Mouse (Mus musculus) embryonic fibroblast, embryonic 13.5 days (primary cell): ENCODE data around the gene Ddhd1. TPM values are rescaled to one million over a fixed set of nuclear protein-coding genes. Genes with fewer than 3 reads are reported as not detected.

Source experiments
- H3K27ac ChIP-seq: 2 replicates; pipeline ENCODE4 v1.5.1; 2012; ENCODE audit warnings: low read length, control low read depth, inconsistent platforms; ENCODE audit not compliant: insufficient read depth
- H3K4me1 ChIP-seq: 2 replicates; pipeline ENCODE4 v1.6.1; 2011; ENCODE audit warnings: low read length; ENCODE audit not compliant: control insufficient read depth, insufficient read depth
- H3K4me3 ChIP-seq: 2 replicates; pipeline ENCODE4 v1.5.1; 2011; ENCODE audit warnings: mild to moderate bottlenecking, control low read depth, low read length; ENCODE audit not compliant: insufficient read depth
- CTCF ChIP-seq: IDR thresholded peaks from 2 replicates; pipeline ENCODE4 v1.5.1; 2011; ENCODE audit warnings: mild to moderate bottlenecking, control low read depth, low read length, moderate library complexity, borderline replicate concordance; ENCODE audit not compliant: insufficient read depth
- POLR2A ChIP-seq: IDR thresholded peaks from 2 replicates; pipeline ENCODE4 v1.6.1; 2011; ENCODE audit warnings: low read depth, mild to moderate bottlenecking, control low read depth, low read length, moderate library complexity
- polyA plus RNA-seq: library from polyadenylated mRNA; stranded (reverse); fragments of >200 nt; gene quantifications from 2 replicates; pipeline ENCODE4 v1.2.4, GENCODE M21; 2011; ENCODE audit warnings: low read depth; ENCODE audit not compliant: missing spikeins, insufficient read length

The Ddhd1 gene
- polyA plus RNA-seq, 1 experiment = 23.6 TPM

DNA sequence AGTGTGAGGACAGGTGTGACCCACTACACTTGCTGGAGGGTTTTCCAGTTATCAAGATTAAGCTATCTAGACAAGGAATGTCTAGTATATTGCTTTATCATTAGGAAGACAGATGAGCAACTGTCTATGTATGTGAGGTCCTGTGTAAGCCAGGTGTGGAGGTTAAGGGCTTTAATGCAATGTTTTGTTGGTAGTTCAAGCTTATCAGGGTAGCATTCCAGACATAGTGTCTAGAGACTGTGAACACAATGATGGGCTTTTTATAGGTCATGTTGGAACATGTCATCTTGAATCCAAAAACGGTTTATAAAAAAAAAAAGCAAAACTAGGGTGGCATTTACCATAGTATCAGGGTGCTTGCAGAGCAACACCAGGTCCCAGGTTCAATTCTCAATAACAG is 28.0 kb downstream of the Ddhd1 start:
- TF ChIP-seq POLR2A (no peak), CTCF (no peak)
- Histone ChIP-seq H3K27ac (no peak overlapping the region), H3K4me1 (no peaks in the 10 kb centered on the region), H3K4me3 (no peak overlapping the region)

DNA sequence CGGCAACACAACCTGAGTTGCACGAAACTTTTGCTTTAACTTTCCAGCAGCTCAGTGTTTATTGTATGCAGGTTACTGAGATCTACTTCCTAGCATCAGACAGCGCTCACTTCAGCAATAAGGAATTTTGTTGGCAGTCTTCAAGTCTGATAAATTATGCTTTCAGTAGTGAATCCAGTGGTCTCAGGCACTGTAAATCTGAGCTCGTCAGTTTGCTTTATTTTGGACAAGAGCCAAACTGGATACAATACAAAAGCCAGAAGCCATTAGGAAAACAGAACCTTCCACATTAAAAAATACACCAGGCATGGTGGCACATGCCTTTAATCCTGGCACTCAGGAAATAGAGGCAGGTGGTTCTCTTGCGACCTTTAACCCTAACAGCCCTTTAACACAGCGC is 39.6 kb downstream of the Ddhd1 start:
- H3K4me3 ChIP-seq = no peak overlapping the region
- H3K27ac ChIP-seq = no peak overlapping the region
- no peak for TF ChIP-seq POLR2A
- TF ChIP-seq CTCF = no peak
- no peaks in the 10 kb centered on the region for H3K4me1 ChIP-seq

DNA sequence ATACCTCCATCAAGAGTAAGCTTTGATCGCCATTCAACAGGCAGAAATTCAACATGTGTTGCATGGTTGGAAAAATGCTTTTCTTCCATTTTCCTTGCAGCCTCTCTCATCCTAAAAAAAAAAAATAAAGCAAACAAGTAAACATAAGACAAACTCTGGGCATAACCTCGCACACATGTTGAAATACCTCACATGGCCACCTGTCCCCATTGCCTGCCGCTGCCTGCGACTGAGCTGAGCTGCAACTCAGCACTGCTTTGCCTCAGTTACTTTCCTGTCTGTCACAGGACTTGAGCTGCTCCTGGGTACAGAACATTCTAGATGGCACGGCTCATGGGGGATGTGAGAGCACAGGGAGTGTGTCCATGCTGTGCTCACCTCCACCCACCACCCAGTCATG is 41.4 kb downstream of the Ddhd1 start:
- no peak for TF ChIP-seq CTCF
- no peak for TF ChIP-seq POLR2A
- Histone ChIP-seq H3K4me1 (no peaks in the 10 kb centered on the region), H3K27ac (no peak overlapping the region), H3K4me3 (no peak overlapping the region)

DNA sequence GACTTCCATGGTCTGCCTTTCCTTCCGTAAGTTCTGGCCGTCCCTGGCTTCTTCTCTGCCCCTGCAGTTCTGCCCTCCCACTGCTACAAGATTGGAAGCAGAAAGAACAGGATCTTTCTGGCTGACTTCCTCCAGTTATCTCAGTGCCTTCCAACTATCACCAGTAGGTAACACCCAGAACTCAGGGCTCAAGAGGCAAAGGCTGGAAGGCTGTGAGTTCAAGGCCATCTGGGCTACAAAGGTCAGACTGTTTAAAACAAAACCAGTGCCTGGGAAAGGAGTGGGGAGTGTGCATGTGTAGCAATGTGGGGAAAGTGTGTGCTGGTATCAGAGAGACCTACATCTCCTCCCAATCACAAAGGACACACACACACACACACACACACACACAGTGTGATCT is 42.2 kb downstream of the Ddhd1 start:
- no peak for TF ChIP-seq CTCF
- no peak for TF ChIP-seq POLR2A
- H3K27ac ChIP-seq = no peak overlapping the region
- H3K4me3 ChIP-seq = no peak overlapping the region
- no peaks in the 10 kb centered on the region for H3K4me1 ChIP-seq

DNA sequence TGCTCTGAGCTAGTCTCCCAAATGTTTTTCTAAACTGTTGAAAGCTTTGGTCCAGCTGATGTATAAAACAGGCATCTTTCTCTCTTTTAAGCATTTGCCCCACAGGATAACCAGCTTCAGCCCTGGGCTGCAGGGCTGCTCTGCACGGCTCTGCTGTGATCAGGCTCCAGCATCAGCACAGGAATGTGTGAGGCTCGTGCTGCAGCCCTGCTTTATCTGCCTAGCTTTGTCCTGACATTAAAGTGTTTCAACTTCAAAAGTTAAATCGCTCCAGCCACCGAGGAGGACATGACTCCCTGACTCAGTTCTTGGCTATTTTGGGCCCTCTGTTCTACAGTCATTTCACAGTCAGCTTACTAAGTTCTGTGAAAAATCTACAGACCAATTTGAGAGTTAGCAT is 43.1 kb downstream of the Ddhd1 start:
- no peak overlapping the region for H3K27ac ChIP-seq
- H3K4me1 ChIP-seq = no peaks in the 10 kb centered on the region
- no peak overlapping the region for H3K4me3 ChIP-seq
- TF ChIP-seq POLR2A (no peak), CTCF (no peak)

DNA sequence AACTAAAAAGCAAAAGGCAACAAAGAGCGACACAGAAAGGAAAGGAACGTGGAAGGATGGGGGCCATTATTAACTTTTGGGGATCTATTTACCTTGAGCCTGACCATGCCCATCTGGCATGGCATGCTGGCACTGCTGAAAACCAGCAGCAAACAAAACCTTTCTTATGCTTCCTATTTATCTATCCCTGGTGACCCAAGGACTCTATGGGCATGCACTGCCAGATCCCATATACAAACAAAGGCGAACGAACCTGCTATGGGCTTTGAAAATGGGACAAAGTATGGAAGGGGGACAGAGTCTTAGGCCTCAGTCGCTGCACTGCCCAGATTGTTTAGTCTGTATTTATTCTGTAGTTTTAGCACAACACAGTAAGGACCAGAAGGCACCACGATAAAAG is 43.5 kb downstream of the Ddhd1 start:
- H3K27ac ChIP-seq = no peak overlapping the region
- TF ChIP-seq CTCF (no peak), POLR2A (no peak)
- H3K4me3 ChIP-seq = no peak overlapping the region
- H3K4me1 ChIP-seq = no peaks in the 10 kb centered on the region

DNA sequence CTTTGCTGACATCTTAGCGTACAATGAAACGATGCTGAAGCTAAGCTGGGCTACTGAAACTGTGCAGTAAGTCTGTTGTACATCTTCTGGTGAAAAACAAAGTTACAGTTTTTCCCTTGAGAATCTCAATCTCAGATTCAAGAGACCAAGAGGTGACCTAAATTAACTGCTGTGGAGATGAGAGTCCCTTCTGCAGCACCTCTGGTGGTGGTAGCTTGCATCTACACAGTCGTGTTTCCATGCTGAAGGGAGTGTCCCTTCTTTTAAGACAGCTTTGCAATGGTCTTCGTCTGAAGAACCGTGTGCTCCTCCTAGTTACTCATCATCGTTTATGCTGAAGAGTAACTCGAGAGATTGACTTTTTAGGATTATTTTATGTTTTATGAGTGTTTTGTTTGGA is 46.3 kb downstream of the Ddhd1 start:
- TF ChIP-seq CTCF (no peak), POLR2A (no peak)
- Histone ChIP-seq H3K4me3 (no peak overlapping the region), H3K4me1 (no peaks in the 10 kb centered on the region), H3K27ac (no peak overlapping the region)

DNA sequence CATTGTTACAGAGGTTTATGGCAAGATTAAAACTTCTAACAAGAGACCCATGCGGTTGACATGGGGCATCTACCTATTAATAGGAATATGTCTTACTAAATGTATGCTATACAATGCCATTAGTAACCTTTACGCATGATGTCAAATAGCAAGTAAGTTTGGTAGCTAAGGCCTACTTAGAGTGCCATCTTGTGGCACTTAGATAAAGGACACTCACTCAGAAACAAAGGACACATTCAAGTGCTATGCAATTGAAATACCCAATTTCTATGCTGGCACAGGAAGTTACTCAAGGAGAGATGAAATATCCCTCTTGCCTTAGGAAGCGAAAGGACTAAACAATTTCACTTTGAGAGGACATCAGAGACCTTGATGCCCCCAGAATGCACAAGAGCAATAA is 55.9 kb downstream of the Ddhd1 start:
- Histone ChIP-seq H3K27ac (no peak overlapping the region), H3K4me3 (no peak overlapping the region), H3K4me1 (no peaks in the 10 kb centered on the region)
- TF ChIP-seq POLR2A = no peak
- no peak for TF ChIP-seq CTCF

DNA sequence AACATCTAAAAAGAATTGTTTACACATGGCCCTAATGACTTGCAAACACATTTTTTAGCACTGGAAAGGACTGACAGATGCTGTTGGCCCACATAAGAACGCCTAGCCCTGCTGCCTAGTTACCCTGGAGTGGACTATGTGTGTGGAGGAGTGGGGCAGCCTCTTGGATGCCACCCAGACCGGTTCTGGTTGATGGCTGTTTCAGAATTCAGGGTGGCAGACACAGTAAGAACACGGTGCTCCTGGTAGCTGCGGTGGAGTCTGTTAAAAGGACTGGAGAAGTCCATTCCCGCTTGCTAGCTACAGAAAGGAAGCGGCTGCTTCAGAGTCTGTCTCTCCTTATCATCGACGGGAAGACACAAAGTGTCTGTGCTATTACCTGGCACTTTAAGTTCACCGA is 57.4 kb downstream of the Ddhd1 start:
- TF ChIP-seq POLR2A (no peak), CTCF (no peak)
- Histone ChIP-seq H3K4me3 (no peak overlapping the region), H3K27ac (no peak overlapping the region), H3K4me1 (no peaks in the 10 kb centered on the region)

DNA sequence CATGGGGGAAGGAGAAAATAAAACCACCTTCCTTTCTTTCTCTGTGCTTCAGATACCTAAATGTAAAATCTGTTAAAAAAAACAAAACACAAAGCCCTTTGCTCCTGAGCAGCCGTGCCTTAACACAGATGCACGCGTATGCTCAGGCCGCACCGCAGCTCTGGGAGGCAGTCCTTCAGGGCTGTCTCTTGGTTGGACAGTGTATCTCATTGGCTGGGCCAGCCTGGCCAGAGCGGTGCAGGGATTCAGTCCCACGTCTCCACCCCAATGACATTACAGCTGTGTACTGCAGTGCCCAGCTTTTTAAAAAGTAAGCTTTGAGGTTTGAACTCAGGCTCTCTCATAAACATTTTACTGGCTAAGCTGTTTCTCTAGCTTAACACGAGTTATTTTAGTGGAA is 60.1 kb downstream of the Ddhd1 start:
- Histone ChIP-seq H3K27ac (no peak overlapping the region), H3K4me1 (no peaks in the 10 kb centered on the region), H3K4me3 (no peak overlapping the region)
- no peak for TF ChIP-seq POLR2A
- no peak for TF ChIP-seq CTCF

DNA sequence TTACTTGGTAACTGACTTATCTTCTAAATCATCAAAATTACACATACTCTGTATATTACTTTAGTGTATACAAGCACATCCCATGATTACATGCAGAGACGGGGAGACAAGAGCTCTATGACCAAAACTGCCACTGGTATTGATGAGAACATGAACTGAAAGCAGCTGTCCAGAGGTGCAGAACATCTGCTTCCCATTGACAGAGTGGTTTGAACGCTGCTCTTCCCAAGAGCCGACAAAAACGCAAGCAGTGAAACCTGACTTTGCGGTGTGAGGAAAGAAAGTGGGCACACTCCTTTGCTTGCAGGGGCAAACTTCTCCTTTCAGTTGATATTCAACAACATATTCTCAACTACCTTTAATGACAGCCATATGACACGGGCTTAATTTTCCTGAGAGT is 64.7 kb downstream of the Ddhd1 start:
- H3K4me3 ChIP-seq = no peak overlapping the region
- H3K27ac ChIP-seq = no peak overlapping the region
- no peaks in the 10 kb centered on the region; the same call in 1 of the 2 replicates for H3K4me1 ChIP-seq
- TF ChIP-seq CTCF (no peak), POLR2A (no peak)

DNA sequence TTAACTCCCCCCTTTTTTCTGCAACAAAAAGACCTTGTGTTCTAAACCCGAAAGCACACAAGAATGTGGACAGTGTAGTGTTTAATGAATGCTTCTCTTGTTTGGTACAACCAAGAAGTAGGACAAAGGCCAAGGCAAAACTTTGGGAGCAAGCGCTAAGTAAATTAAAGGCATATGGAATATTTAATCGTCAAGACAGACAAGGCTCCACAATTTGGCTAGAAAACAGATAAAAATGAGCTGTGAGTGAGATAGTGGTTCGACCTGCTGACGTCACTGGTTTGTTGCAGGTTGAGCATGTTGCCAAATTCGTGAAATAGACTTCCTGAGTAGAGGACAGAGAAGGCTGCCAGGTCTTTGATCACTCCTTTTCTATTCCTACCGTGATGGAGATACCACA is 69.5 kb downstream of the Ddhd1 start:
- TF ChIP-seq CTCF = no peak
- TF ChIP-seq POLR2A = no peak
- no peaks in the 10 kb centered on the region; the same call in 1 of the 2 replicates for H3K4me1 ChIP-seq
- no peak overlapping the region for H3K27ac ChIP-seq

More for the DNA sequence above, 69.5 kb downstream of the Ddhd1 start:
- no peak overlapping the region for H3K4me3 ChIP-seq
